Mouse (Mus musculus) MEL (cell line): ENCODE results near the gene Shld2.
A peak's percentile ranks its signal among the peaks of the same experiment; 100 is the strongest.

Source experiments
- CTCF ChIP-seq, 3 experiments: IDR thresholded peaks in 2 of 3; conservative IDR thresholded peaks in 1 of 3; 2 replicates each; pipeline ENCODE4 v1.5.1; 2011 to 2012; ENCODE audit warnings: low read length in 3 of 3, low read depth in 2 of 3, mild to moderate bottlenecking in 2 of 3, improper control_type of control experiment in 1 of 3, inconsistent platforms in 1 of 3, mixed read lengths in 1 of 3, moderate library complexity in 1 of 3; ENCODE audit not compliant: control insufficient read depth in 1 of 3, insufficient read depth in 1 of 3, poor library complexity in 1 of 3, severe bottlenecking in 1 of 3
- E2F4 ChIP-seq: IDR thresholded peaks from 2 replicates; pipeline ENCODE4 v1.6.1; 2011; ENCODE audit warnings: low read depth, low read length, improper control_type of control experiment, borderline replicate concordance
- EP300 ChIP-seq, 2 experiments: IDR thresholded peaks; 2 replicates each; pipeline ENCODE4 v1.6.1; 2011; ENCODE audit warnings: improper control_type of control experiment in 2 of 2, low read length in 2 of 2, low read depth in 1 of 2, mild to moderate bottlenecking in 1 of 2
- GATA1 ChIP-seq: IDR thresholded peaks from 2 replicates; pipeline ENCODE4 v1.6.1; 2011; ENCODE audit warnings: low read depth, low read length, improper control_type of control experiment
- MXI1 ChIP-seq: IDR thresholded peaks from 2 replicates; pipeline ENCODE4 v1.6.1; 2011; ENCODE audit warnings: mild to moderate bottlenecking, low read depth, low read length, improper control_type of control experiment
- NELFE ChIP-seq: IDR thresholded peaks from 2 replicates; pipeline ENCODE4 v1.6.1; 2011; ENCODE audit warnings: low read depth, low read length, improper control_type of control experiment
- POLR2A ChIP-seq, 2 experiments: IDR thresholded peaks; 2 replicates each; pipeline ENCODE4 v1.6.1; 2011 to 2012; ENCODE audit warnings: low read length in 2 of 2, mild to moderate bottlenecking in 2 of 2, control low read depth in 1 of 2, improper control_type of control experiment in 1 of 2, low read depth in 1 of 2, moderate library complexity in 1 of 2; ENCODE audit not compliant: control insufficient read depth in 1 of 2, insufficient read depth in 1 of 2, poor library complexity in 1 of 2
- POLR2AphosphoS2 ChIP-seq: IDR thresholded peaks from 2 replicates; pipeline ENCODE4 v1.6.1; 2011; ENCODE audit warnings: low read length, improper control_type of control experiment
- RCOR1 ChIP-seq: IDR thresholded peaks from 2 replicates; pipeline ENCODE4 v1.6.1; 2012; ENCODE audit warnings: low read depth, mild to moderate bottlenecking, inconsistent platforms, low read length, improper control_type of control experiment
- SIN3A ChIP-seq: IDR thresholded peaks from 2 replicates; pipeline ENCODE4 v1.6.1; 2012; ENCODE audit warnings: low read length, improper control_type of control experiment, inconsistent platforms
- SMC3 ChIP-seq: IDR thresholded peaks from 2 replicates; pipeline ENCODE4 v1.6.1; 2011; ENCODE audit warnings: low read depth, low read length, improper control_type of control experiment
- USF1 ChIP-seq: IDR thresholded peaks from 2 replicates; pipeline ENCODE4 v1.6.1; 2014; ENCODE audit warnings: low read depth, mild to moderate bottlenecking, inconsistent platforms, low read length, improper control_type of control experiment, moderate library complexity
- ZNF384 ChIP-seq: IDR thresholded peaks from 2 replicates; pipeline ENCODE4 v1.6.1; 2012; ENCODE audit warnings: low read depth, mild to moderate bottlenecking, inconsistent platforms, low read length, improper control_type of control experiment

- TF ChIP-seq POLR2A (IDR thresholded peaks at IDR 0.05; ENCODE audit: control insufficient read depth in 1 of 2, insufficient read depth in 1 of 2, low read depth in 1 of 2, low read length in 2 of 2, poor library complexity in 1 of 2) (no peak), USF1 (no peak), GATA1 (peak; percentile 71), ZNF384 (no peak), POLR2AphosphoS2 (no peak), EP300 (IDR thresholded peaks at IDR 0.05; ENCODE audit: low read depth in 1 of 2, low read length in 2 of 2) (peak; percentile 69), SMC3 (no peak), RCOR1 (0 out of 2 replicates have a peak, but pooled peaks have one; percentile 48), E2F4 (no peak), NELFE (no peak), MXI1 (no peak), SIN3A (no peak), CTCF (IDR thresholded peaks at IDR 0.05 in 2 of 3, conservative IDR thresholded peaks at IDR 0.05 in 1 of 3; ENCODE audit: control insufficient read depth in 1 of 3, insufficient read depth in 1 of 3, low read depth in 2 of 3, low read length in 3 of 3, poor library complexity in 1 of 3, severe bottlenecking in 1 of 3) (no peak)
Measured at GRCm38 (mm10) chr14:34327618-34328017, 17.3 kb upstream of the Shld2 start.
